Mouse (Mus musculus) limb, embryonic 14.5 days (tissue): ENCODE data around the gene Smg9. TPM values are rescaled to one million over a fixed set of nuclear protein-coding genes. Genes with fewer than 3 reads are reported as not detected.
A peak's percentile ranks its signal among the peaks of the same experiment; 100 is the strongest.

ENCODE experiments used
- ATAC-seq: fragments of 200-750 bp; cut with Nextera tagmentation; 2 replicates; pipeline ENCODE4 v1.8.0; 2017; ENCODE audit warnings: low read depth, moderate number of reproducible peaks, moderate TSS enrichment; ENCODE audit not compliant: low FRiP score
- DNase-seq: peaks from one replicate; pipeline ENCODE4 v3.0.0-alpha.2; 2015; ENCODE audit warnings: low spot score
- H3K27ac ChIP-seq: fragments of 300-500 bp; sonication (generic); replicated peaks from 2 replicates; pipeline ENCODE4 v1.5.1; 2014; ENCODE audit warnings: low read depth, mild to moderate bottlenecking, low read length, moderate library complexity, mixed read lengths
- H3K27me3 ChIP-seq: fragments of 300-500 bp; sonication (generic); 2 replicates; pipeline ENCODE4 v1.6.1; 2014; ENCODE audit warnings: low read length, mixed read lengths; ENCODE audit not compliant: control insufficient read depth, insufficient read depth
- H3K36me3 ChIP-seq: fragments of 300-500 bp; sonication (generic); 2 replicates; pipeline ENCODE4 v1.6.1; 2014; ENCODE audit warnings: mild to moderate bottlenecking, low read length, moderate library complexity, mixed read lengths; ENCODE audit not compliant: control insufficient read depth, insufficient read depth
- H3K4me1 ChIP-seq: fragments of 300-500 bp; sonication (generic); 2 replicates; pipeline ENCODE4 v1.6.1; 2014; ENCODE audit warnings: antibody characterized with exemption, low read length, mixed read lengths; ENCODE audit not compliant: control insufficient read depth, insufficient read depth
- H3K4me2 ChIP-seq: fragments of 300-500 bp; sonication (generic); replicated peaks from 2 replicates; pipeline ENCODE4 v1.6.1; 2014; ENCODE audit warnings: low read depth, mild to moderate bottlenecking, low read length, moderate library complexity; ENCODE audit not compliant: severe bottlenecking
- H3K4me3 ChIP-seq: fragments of 300-500 bp; sonication (generic); replicated peaks from 2 replicates; pipeline ENCODE4 v1.5.1; 2014; ENCODE audit warnings: low read length
- H3K9ac ChIP-seq: fragments of 300-500 bp; sonication (generic); 2 replicates; pipeline ENCODE4 v1.6.1; 2014; ENCODE audit warnings: mild to moderate bottlenecking, low read depth, low read length, moderate library complexity; ENCODE audit not compliant: severe bottlenecking
- H3K9me3 ChIP-seq: fragments of 300-500 bp; sonication (generic); 2 replicates; pipeline ENCODE4 v1.6.1; 2016; ENCODE audit warnings: low read length; ENCODE audit not compliant: control insufficient read depth
- POLR2A ChIP-seq: fragments of 200-500 bp; IDR thresholded peaks from 2 replicates; pipeline ENCODE4 v1.8.0; 2012; ENCODE audit warnings: inconsistent platforms, mild to moderate bottlenecking, moderate library complexity, borderline replicate concordance; ENCODE audit not compliant: insufficient read depth, insufficient read length; ENCODE audit errors: extremely low read depth
- WGBS: fragments of 180-500 bp; shearing (Covaris S2); extraction: QIAGEN DNeasy Blood & Tissue Kit; methylation state at CpG from one replicate; pipeline ENCODE4 v1.1.7; 2014; 5-methylcytosine and 5-hydroxymethylcytosine counted together
- polyA plus RNA-seq, 2 experiments: library from polyadenylated mRNA; depleted of rRNA in 1 of 2; stranded (reverse) in 1 of 2; unstranded in 1 of 2; fragments of >200 nt; fragmentation: Nextera tagmentation in 1 of 2; extraction: Ambion mirVana in 1 of 2; gene quantifications; 2 replicates each; pipeline versions ENCODE4 v1.2.1 to v1.2.3; 2012 to 2014

The Smg9 gene
- polyA plus RNA-seq, 2 experiments, result 23.2 to 44.3 TPM

- H3K27me3 ChIP-seq, result no peaks in the 10 kb centered on the region
- H3K36me3 ChIP-seq, result no peaks in the 10 kb centered on the region
- no peak overlapping the region for H3K4me2 ChIP-seq
- no peak overlapping the region for H3K9ac ChIP-seq
- no peak for DNase-seq
- peaks cover 20% of the 10 kb centered on the region for H3K4me1 ChIP-seq
- no peak overlapping the region for H3K4me3 ChIP-seq
- H3K9me3 ChIP-seq, result no peaks in the 10 kb centered on the region
- ATAC-seq, result no peak
- H3K27ac ChIP-seq, result no peak overlapping the region
- no peak for TF ChIP-seq POLR2A
- 76% methylated on average over 8 of the region's 11 CpGs for WGBS
Measured at GRCm38 (mm10) chr7:24372300-24372699, 27.1 kb upstream of the Smg9 start.

DNA sequence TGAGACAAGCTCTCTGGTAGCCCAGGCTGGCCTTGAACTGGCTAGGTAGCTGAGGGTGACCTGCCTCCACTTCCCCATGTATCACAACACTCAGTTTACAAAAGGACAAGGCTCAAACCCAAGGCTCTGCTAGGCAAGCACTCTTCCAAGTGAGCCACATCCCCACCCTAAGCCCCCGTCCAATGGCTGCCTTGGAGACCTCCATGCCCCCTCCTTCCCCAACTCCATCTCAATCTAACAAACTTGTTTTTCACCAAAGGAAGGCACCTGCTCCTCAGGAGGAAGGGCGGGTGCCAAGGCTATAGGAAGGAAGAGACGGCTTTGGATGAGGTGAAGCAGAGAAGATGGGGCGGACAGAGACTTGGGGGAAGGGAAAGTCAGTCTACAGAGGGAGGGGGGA lies 26.6 kb upstream of the Smg9 start:
- H3K4me1 ChIP-seq, result peaks cover 23% of the 10 kb centered on the region
- ATAC-seq (no peak), DNase-seq (no peak)
- no peak overlapping the region for H3K27ac ChIP-seq
- no peaks in the 10 kb centered on the region for H3K27me3 ChIP-seq
- H3K9ac ChIP-seq, result no peak overlapping the region
- H3K4me3 ChIP-seq, result no peak overlapping the region
- no peak overlapping the region for H3K4me2 ChIP-seq
- WGBS, result 75% methylated on average over 4 of the region's 4 CpGs
- H3K9me3 ChIP-seq, result no peaks in the 10 kb centered on the region
- no peaks in the 10 kb centered on the region for H3K36me3 ChIP-seq
- TF ChIP-seq POLR2A, result no peak

DNA sequence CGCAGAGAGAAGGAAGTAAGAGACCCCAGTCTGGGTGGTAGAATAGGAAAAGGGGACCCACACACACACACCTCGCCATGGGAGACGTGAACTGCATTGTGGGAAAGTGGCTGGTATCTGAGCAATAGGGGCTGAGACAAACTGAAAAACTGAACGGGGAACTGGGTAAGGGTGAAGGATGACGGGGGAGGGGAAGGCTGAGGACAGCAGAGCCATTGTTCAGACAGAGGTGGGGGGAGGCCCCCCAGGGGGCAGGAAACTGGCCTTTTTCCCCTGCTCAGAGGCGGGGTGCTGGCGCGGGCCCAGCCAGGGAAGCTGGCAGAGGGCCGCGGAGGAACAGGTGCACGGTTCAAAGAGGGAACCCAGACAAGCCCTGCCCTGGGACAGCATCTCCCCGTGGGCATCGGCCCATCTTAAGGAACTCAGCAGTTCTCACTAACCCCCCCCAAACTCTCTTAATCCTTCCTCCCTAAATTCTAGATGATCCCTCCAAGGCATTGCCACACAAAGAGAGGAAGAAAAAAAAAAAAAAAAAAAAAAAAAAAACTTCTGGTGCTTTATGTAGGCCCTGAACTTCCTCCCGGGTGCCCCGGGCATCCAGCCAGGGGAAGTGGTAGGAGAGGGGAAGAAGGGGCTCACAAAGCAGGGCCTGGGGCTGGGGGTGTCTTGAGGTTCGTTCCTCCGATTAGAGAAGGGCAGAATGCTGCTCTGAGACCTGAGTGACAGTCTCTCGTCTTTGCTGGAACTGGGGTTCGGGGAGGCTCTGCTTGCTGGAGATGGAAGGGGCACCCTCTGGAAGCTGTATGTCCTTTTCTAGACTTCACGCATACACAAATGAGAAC lies 25.7 kb upstream of the Smg9 start:
- H3K9ac ChIP-seq, result no peak overlapping the region
- TF ChIP-seq POLR2A, result no peak
- ATAC-seq (peak; percentile 31), DNase-seq (peak; percentile 35)
- H3K4me2 ChIP-seq, result 0 out of 2 replicates have a peak overlapping the region, but pooled peaks have one; percentile 23
- no peak overlapping the region for H3K4me3 ChIP-seq
- H3K27ac ChIP-seq, result 0 out of 2 replicates have a peak overlapping the region, but pooled peaks have one; percentile 5
- H3K27me3 ChIP-seq, result no peaks in the 10 kb centered on the region
- H3K36me3 ChIP-seq, result no peaks in the 10 kb centered on the region
- WGBS, result 40% methylated on average over 17 of the region's 20 CpGs
- peaks cover 32% of the 10 kb centered on the region for H3K4me1 ChIP-seq
- no peaks in the 10 kb centered on the region for H3K9me3 ChIP-seq

- ATAC-seq, result no peak
- H3K4me1 ChIP-seq, result peaks cover 33% of the 10 kb centered on the region
- no peaks in the 10 kb centered on the region for H3K36me3 ChIP-seq
- H3K9ac ChIP-seq, result no peak overlapping the region
- no peaks in the 10 kb centered on the region for H3K27me3 ChIP-seq
- DNase-seq, result no peak
- H3K4me3 ChIP-seq, result no peak overlapping the region
- WGBS, result 82% methylated on average over 8 of the region's 8 CpGs
- H3K27ac ChIP-seq, result no peak overlapping the region
- H3K9me3 ChIP-seq, result no peaks in the 10 kb centered on the region
- H3K4me2 ChIP-seq, result no peak overlapping the region
- TF ChIP-seq POLR2A, result no peak
Measured at GRCm38 (mm10) chr7:24376456-24376855, 23.0 kb upstream of the Smg9 start.

GRCm38 (mm10) chr7:24377091-24377865 lies 22.1 kb upstream of the Smg9 start:
- H3K4me1 ChIP-seq, result peaks cover 33% of the 10 kb centered on the region
- ATAC-seq (peak; percentile 48; the same call in 1 of the 2 replicates), DNase-seq (no peak)
- H3K27me3 ChIP-seq, result no peaks in the 10 kb centered on the region
- 0 out of 2 replicates have a peak overlapping the region, but pooled peaks have one; percentile 38 for H3K27ac ChIP-seq
- H3K9ac ChIP-seq, result peak overlapping the region; percentile 38; the same call in 1 of the 2 replicates
- no peaks in the 10 kb centered on the region for H3K36me3 ChIP-seq
- H3K4me2 ChIP-seq, result peak overlapping the region; percentile 51
- WGBS, result 3% methylated on average over 39 of the region's 49 CpGs
- TF ChIP-seq POLR2A, result no peak
- H3K4me3 ChIP-seq, result peak overlapping the region; percentile 21
- H3K9me3 ChIP-seq, result no peaks in the 10 kb centered on the region
